Mouse (Mus musculus) bone marrow macrophage, adult 2 months (primary cell): ENCODE data around the gene Nkx2-3. TPM values are rescaled to one million over a fixed set of nuclear protein-coding genes. Genes with fewer than 3 reads are reported as not detected.

Experiments
- H3K27ac ChIP-seq: 2 replicates; pipeline ENCODE4 v1.5.1; 2012; ENCODE audit warnings: low read depth, low read length; ENCODE audit not compliant: insufficient read depth
- H3K4me1 ChIP-seq: 2 replicates; pipeline ENCODE4 v1.6.1; 2012; ENCODE audit warnings: low read length; ENCODE audit not compliant: control insufficient read depth, insufficient read depth
- H3K4me3 ChIP-seq: 2 replicates; pipeline ENCODE4 v1.5.1; 2012; ENCODE audit warnings: mild to moderate bottlenecking, low read length, moderate library complexity; ENCODE audit not compliant: insufficient read depth
- CTCF ChIP-seq: IDR thresholded peaks from 2 replicates; pipeline ENCODE4 v1.5.1; 2012; ENCODE audit warnings: low read depth, mild to moderate bottlenecking, low read length, moderate library complexity
- POLR2A ChIP-seq: IDR thresholded peaks from 2 replicates; pipeline ENCODE4 v1.6.1; 2012; ENCODE audit warnings: mild to moderate bottlenecking, low read depth, low read length, borderline replicate concordance
- polyA plus RNA-seq: library from polyadenylated mRNA; stranded (reverse); fragments of >200 nt; gene quantifications from 2 replicates; pipeline ENCODE4 v1.2.4, GENCODE M21; 2012; ENCODE audit not compliant: missing spikeins, insufficient read depth, insufficient read length

Nkx2-3 gene
- polyA plus RNA-seq: not detected in 2 replicates

DNA sequence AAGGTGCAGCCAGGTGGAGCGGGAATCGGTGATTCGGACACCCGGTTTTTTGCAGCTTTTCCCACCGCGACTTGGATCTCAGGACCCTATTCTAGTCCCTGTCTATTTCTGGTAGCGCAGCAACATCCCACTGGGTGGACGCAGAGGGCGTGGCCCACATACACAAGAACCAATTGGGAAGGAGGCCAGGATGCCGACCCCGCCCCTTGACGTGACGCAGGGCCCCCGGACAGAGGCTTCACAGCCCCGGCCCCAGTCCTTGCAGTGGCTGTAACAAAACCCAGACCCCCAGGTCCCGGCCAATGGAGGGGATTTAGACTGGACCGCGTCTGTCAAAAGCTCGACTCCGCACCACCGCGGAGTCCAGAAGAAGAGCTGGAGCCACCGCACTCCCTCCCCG lies at the start of gene Nkx2-3:
Gene Nkx2-3 (plus strand): TSS at position 275 of the 400 bp plus-strand sequence.
- Histone ChIP-seq H3K4me3 (no peak within 1 kb of the TSS), H3K27ac (no peak within 1 kb of the TSS), H3K4me1 (no peaks in the 10 kb centered on the region; the same call in 1 of the 2 replicates)
- TF ChIP-seq POLR2A (no peak), CTCF (no peak)

- H3K4me3 ChIP-seq: no peak overlapping the region
- no peak for TF ChIP-seq CTCF
- TF ChIP-seq POLR2A: no peak
- no peaks in the 10 kb centered on the region for H3K4me1 ChIP-seq
- no peak overlapping the region for H3K27ac ChIP-seq
These were observed 49.0 kb upstream of the Nkx2-3 start for GRCm38 (mm10) chr19:43563166-43563565.

GRCm38 (mm10) chr19:43568298-43568697 lies 43.8 kb upstream of the Nkx2-3 start:
- H3K4me3 ChIP-seq: no peak overlapping the region
- H3K27ac ChIP-seq: no peak overlapping the region
- 0 out of 2 replicates have a peak, but pooled peaks cover 2% of the 10 kb centered on the region for H3K4me1 ChIP-seq
- TF ChIP-seq POLR2A (no peak), CTCF (peak; percentile 15; the same call in 1 of the 2 replicates)

DNA sequence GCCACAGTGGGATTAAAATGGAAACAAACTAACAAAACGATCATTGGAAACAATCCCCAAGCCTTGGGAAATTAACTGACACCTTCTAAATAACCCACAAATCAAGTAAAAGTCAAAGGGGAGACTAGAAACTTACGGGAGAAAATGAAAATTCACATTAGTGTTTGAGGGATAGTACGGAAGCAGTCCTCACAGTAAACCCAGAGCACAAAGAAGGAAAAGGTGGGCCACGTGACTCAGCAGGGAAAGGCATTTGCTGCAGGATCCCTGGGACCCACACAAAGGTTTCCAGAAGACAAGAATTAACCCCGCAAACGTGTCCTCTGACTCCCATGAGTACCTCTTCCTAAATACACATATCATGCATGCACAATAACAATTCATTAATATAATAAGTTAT lies 43.0 kb upstream of the Nkx2-3 start:
- Histone ChIP-seq H3K4me1 (0 out of 2 replicates have a peak, but pooled peaks cover 2% of the 10 kb centered on the region), H3K4me3 (no peak overlapping the region), H3K27ac (no peak overlapping the region)
- TF ChIP-seq CTCF (no peak), POLR2A (no peak)

GRCm38 (mm10) chr19:43570831-43571790 lies 41.0 kb upstream of the Nkx2-3 start:
- H3K4me3 ChIP-seq: peak overlapping the region; percentile 57
- 0 out of 2 replicates have a peak, but pooled peaks cover 2% of the 10 kb centered on the region for H3K4me1 ChIP-seq
- H3K27ac ChIP-seq: no peak overlapping the region
- peak; percentile 61 for TF ChIP-seq CTCF
- no peak for TF ChIP-seq POLR2A

GRCm38 (mm10) chr19:43579081-43579796 lies 32.9 kb upstream of the Nkx2-3 start:
- H3K4me3 ChIP-seq: no peak overlapping the region
- H3K27ac ChIP-seq: no peak overlapping the region
- no peaks in the 10 kb centered on the region for H3K4me1 ChIP-seq
- TF ChIP-seq CTCF: no peak
- no peak for TF ChIP-seq POLR2A

DNA sequence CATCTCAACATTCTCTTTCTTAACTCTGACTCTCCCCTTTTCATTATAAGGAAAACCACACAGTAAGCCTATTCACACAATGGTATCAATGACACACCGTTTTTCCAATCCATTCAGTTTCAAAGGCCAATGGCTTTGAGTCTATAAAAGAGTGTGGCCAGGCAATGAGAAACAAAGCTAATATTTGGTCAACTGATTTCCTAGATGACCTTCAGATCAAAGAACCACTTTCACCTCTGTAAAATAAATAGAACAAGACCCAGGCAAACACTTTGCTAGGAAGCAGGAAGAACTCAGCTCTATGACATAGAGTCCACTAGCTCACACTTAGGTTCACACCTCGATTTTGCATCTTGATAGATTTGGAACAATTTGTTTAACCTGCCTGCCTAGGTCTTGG lies 30.9 kb upstream of the Nkx2-3 start:
- H3K27ac ChIP-seq: no peak overlapping the region
- TF ChIP-seq POLR2A (no peak), CTCF (no peak)
- H3K4me1 ChIP-seq: peaks cover 2% of the 10 kb centered on the region; the same call in 1 of the 2 replicates
- no peak overlapping the region for H3K4me3 ChIP-seq

- Histone ChIP-seq H3K27ac (no peak overlapping the region), H3K4me1 (peaks cover 2% of the 10 kb centered on the region; the same call in 1 of the 2 replicates), H3K4me3 (no peak overlapping the region)
- TF ChIP-seq POLR2A: no peak
- no peak for TF ChIP-seq CTCF
These were observed 28.9 kb upstream of the Nkx2-3 start for GRCm38 (mm10) chr19:43583192-43583591.

GRCm38 (mm10) chr19:43583595-43583994 lies 28.5 kb upstream of the Nkx2-3 start:
- H3K4me3 ChIP-seq: no peak overlapping the region
- TF ChIP-seq CTCF: no peak
- TF ChIP-seq POLR2A: no peak
- H3K4me1 ChIP-seq: peaks cover 2% of the 10 kb centered on the region; the same call in 1 of the 2 replicates
- no peak overlapping the region for H3K27ac ChIP-seq
